Mouse (Mus musculus) kidney, adult 8-10 months (tissue): ENCODE measurements around the gene Gm28308.

Source experiments
- DNase-seq, 2 experiments: peaks; one replicate each; pipeline ENCODE4 v3.0.0; 2022

Gm28308 gene

DNA sequence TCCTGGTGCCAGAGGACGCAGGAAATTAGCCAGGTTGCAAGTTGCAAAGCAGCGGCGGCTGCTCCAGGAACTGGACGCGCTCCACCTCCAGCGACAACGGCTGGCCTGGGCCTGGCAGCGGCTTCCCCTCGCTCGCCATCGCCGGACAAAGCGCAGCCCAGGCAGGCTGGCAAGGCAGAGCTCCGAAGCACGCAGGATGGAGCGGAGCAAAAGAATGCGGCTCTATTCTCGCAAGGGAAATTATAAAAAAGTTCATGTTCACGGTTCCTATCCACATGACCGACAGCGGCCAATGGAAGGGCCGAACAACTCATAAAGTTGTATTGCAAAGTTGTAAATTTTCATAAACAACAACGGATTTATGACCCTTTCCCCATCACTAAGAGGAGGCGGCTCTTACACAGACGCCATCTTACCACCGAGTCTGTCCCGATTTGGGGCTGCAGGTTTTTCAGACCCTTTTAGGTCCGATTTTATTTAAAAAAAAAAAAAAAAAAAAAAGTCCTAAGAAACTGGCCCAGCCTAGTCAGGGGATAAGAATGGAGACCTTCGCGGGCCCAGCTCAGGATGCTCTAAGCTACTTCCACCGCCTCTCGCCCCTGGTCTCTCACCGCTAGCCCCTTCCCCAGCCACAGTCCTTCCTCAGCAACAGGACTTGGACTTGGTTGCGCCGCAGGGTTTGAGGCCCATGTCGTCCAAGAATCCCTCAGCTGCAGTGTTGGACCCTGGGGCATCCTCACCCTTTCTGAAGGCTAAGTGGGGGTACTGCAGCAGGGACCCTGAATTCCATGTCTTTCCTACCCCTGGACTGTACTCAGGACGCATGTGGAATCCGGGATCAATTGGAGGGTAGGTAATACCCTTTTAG lies at the start of gene Gm28308, which contains the start of gene Hoxa3:
Gm28308 (minus strand) TSS at position 221 of the 868 bp plus-strand sequence.
Hoxa3 (minus strand) TSS at position 218 of the 868 bp plus-strand sequence.
- peak; percentile 87 to 88 for DNase-seq

DNA sequence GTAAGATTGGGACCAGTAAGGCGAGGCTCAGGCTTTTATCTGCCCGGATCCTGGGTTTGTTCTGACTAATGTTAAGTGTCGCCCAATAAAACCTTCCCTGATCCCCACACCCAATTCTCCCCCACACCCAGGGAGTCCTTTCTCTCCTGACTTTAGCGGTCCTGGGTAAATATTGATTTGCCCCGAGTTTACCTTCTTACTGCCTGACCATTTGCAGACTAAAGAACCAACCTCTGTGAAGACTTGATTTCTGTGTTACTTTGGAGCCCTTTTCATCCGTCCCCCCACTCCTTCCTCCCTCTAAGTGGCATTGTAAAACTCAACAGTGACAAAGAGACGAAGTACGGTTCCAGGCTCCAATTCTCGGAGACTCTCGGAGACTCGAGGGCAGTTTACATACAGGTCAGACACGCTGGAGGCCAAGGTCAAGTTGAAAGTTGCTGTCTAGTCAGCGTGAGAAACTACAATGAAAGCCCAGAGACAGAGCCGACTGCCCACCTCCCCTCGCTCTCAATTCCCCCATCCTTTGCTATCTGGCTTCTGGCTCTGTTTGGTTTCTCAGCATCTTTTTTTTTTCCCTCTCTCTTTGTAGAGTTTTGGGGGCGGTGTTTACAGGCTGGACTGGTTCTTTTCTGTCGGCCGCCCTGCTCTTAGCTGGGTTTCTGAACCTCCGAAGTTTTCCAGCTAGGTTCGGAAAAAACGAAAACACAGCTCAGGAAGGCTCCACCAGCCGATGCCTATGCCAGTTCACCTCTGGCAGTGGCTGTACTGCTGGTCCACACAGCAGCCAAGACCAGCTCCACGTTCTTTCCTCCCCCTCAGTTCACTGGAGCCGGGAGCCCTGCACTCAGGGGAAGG lies 49.6 kb upstream of the Gm28308 start:
- DNase-seq = no peak

DNA sequence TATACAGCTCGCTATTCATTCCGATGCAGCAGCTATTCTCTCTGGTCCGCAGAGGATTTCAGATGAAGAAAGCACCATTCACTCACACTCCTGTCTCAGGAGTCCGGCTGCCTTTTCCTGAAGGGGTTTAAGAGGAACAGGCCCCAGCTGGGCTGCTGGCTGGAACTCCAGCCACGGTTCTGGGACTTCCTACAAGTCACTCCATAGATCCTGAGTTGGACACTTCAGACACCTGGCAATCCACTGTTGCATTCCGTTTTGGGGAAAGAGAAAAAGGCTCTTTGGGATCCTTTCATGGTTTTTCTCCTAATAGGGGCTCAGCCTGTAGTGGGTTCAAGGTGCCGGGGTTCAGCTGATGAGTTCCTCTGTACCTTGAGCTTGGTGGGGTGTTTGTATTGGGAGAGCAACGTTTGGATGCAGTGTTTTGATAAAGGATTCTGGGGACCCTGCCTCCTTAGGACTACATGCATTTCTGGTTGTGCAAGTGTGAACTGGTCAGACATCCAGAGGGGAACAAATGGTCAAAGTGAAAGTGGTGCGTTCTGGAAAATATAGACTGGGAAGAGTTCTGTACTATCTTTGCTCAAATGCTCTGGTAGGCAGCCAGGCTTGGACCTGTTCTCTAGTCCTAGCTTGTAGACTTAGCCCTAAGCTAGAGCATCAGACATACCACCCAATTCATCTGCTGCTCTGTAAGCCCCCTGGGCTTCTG lies 48.8 kb upstream of the Gm28308 start:
- DNase-seq = no peak

DNA sequence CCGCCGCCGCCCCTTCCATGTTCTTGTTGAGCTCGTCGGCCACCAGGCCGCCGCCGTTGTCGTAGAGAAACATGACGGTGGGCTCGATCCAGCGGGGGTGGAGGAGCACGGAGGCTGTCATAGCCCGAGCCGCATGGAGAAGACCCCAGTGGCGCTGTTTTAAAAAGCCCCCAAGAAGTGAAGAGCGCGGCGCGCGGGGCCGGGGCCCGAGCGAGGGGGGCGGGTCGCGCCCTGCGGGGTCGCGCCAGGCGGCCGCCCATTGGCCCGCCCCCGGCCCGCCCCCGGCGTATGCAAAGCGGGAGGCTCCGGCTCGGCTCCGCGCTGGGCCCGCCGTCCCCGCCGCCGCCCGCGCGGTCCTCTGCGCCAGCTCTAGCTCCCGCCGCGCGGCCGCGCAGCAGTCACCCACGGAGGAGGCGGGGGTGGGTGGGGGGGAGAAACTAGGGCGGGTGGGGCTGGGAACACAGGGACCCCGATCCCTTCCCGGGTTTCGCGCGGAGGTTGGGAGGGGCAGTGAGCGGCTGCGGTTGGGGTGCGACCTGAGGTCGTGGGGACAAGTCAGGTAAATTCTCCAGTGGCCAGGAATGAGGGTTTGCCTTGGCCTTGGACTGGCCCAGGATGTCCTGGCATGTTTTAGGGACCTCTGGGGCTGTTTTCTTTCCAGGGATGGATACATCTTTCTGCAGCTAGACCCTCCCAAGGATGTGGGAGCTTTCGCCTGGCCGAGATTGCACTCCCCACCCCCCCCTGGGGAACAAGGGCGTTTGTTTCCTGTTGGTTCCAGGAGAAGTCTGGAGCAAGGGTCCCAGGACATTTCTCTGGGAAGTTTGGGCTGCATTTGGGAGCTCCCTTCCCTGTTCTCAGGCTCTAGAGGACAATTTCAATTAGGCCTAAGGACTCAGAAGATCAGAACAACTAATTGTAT lies 47.8 kb upstream of the Gm28308 start, which contains the start of gene Hoxa13:
Hoxa13 (minus strand) TSS at position 227 of the 922 bp plus-strand sequence.
- no peak for DNase-seq

DNA sequence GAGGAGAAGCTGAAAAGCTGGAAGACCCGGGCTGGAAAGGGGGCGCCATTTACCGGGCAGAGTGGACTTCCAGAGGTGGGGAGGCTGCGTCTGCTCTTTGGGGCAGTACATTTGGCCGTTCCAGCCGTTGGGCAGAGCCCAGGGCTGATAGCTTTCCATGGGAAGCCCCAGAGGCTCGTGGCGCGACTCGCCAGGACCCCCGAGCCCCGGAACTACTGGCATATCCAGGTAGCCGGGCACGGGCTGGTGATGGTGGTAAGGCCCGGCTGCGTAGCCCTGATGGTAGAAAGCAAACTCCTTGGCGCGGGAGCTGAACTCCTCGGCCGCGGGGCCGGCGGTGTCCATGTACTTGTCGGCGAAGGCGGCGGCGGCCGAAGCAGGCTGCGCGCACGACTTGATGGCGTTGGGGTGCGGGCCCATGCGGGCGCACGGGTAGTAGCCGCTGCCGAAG lies 46.7 kb upstream of the Gm28308 start:
- no peak for DNase-seq

DNA sequence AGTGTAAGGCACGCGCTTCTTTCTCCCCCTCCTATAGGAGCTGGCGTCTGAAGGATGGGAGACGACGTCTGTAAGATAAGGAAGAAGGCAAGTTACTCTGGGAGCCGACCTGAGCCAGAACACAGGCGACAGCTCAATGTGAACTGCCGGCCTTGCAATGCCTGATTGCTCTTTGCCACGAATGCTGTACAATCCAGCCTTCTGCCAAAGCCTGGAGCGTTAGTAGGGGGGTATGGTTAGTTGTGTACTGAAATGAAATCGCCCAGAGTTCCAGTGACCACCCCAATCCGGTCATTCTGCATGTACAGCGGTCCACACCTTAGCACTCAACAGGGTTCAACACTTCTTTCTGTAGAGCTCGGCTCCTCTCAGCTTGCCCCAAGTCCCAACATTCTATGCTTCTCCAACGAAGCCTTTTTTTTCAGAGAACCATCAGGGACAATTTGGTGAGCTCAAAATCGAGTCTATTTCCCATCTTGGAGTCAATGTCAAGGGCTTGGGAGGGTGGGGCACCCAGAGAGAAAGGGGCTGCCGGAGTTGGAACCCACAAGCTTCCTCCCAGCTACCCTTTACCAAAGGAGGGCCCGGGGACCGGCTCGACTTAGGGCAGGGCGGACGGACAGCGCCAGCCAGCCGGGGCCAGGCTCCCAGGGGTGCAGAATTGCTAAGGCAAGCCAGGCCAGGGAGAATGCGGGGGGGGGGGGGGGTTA lies 46.1 kb upstream of the Gm28308 start:
- no peak for DNase-seq

DNA sequence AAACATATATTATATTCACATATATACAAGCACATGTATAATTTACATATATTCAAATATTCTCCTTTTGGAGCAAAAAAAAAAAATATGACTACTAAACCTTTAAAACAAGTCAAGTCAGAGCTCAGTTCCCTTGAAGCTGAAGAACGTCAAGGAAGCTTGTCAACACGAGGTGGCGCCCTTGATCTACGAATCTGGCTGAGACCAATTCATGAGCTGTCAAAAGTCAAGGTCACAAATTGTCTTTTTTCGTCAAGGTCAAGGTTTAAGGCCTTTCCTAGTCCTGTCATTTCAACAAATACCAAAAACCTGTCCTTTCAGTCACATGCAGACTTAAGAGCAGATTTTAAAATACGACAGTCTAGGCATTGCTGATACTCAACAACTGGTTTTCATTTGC lies 43.8 kb upstream of the Gm28308 start:
- peak; percentile 70 to 92 for DNase-seq

DNA sequence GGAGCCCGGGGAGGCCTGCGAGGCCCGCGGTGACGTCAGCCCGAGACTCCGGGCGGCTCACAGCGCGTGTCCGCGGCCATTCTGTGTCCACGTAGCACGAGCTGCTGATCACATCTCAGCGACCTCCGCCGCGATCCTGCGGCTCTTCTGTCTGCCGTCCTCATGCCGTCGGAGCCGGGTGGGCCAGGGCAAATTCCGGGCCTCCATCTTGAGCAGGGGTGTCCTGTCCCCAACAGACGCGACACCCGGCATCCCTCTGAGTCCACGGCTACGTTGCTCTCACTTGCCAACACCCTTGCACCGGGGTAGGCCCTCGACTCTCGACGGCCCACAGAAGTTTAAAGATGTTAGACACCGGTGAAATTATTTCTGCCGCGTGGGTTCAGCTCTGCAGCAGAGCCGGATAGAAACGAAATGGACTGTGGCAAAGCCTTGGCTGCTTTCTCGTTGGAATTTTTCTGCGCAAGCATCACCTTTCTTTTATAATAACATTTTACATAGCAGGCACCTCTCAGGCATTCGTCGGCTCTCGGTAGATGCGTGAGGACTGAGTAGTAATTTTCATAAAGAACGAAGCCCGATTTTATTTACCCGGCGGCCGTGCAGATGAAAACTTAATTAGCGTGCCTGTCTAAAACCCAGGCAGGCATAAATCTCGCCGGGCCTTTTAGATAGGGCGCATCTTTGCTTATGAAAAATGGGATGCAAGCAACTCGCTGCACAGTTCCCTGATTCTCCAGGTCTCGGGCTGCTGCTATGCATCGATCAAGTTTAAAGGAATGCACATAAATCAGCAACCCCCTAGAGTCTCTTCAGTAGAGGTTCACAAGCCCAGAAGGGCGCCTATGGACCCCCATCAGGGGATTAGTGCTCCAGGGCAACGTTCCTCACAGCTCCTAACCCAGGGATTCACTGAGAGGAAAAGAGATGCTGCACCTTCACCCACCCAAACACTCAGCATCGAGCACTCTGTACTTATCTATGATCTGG lies 40.7 kb upstream of the Gm28308 start:
- DNase-seq = no peak

DNA sequence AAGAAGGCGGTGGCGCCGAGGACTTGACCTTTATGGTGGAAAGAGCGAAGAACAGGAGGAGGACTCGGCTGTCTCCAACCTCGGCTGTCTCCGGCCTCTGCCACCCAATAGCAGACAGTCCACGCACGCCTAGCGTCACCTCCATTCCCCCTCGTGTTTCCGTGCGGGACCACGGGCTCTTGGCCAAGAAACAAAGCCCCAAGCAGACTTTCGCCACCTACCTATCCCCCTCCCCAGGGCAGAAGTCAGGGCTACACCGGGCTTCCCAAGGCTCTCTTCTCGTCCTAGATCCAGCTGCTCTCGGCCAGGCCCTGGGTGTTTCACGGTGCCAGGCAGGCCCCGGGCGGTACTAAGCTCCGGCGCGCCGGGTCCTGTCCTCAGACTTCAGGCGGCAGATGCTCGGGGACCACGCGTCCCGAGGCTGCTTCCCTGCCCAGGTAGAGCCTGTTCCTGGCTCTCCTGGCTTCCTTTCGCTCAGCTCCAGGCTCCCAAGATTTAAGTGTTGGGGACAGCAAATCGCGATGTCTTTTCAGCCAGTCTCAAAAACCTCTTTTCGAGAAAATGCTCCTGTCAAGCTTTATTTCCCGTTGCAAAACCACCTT lies 39.7 kb upstream of the Gm28308 start:
- no peak for DNase-seq

DNA sequence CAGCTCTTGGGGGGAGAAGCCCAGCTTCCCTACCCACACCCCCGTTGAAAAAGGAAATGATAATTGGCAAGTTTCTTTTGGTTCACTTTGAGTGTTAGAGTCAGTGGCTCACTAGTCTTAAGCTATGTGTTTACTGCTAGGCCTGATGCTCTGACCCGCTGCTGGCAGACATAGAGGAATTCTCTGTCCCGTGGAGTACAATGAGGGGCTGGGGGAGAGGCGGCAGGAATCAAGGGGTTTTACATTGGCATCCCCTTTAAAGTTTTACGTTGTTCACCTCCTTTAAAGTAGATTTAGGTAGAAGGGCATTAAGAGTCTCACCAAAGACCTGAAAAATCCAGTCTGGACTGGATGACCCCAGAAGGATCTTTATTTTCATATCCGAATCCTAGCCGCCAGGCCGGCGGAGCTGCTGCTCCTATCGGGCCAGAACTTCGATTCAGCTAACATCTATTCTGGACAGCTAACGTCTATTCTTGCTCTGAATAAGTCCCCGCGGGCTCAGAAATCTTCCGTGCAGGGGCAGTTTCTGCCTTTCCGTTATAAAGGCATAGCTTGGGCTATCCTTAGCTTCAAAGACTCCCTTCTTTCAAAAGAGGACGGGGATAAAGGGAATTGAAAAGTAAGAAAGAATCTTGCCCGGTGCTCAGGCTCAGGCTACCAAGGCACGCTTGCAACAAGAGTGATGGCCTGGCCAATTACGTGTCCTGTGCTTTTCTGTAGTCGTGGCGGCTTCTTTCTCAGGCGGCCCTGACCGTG lies 39.1 kb upstream of the Gm28308 start:
- no peak for DNase-seq

DNA sequence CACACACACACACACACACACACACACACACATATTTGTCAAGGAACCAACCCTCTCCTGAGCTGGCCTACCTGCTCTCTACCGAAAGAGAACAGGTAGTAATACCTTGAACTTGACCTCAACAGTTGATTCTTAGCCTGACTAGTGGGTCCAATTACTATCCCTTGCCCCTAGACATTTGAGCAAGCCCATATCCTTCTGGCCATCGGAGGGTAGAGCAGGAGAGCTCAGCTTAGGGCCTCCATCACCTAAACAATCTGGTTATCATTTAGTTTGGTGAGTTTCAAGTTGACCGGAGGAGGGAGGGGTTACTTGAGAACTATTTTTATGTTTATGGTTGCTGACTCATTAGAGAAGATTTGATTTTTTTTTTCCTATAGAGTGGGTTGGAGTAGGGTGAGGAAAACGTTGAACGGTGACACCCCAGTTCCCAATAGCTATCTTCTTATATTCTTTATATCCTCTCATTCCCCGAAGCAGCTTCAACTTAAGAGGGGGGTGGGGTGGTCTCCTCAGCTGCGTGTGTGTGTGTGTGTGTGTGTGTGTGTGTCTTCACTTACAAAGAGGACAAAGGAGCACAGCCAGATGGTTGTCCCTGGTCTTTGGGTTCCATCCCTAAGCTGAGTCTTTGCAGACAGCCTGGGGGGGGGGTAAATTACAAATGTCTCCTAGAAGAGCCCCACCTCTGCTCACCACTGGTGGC lies 38.2 kb upstream of the Gm28308 start:
- DNase-seq = no peak

DNA sequence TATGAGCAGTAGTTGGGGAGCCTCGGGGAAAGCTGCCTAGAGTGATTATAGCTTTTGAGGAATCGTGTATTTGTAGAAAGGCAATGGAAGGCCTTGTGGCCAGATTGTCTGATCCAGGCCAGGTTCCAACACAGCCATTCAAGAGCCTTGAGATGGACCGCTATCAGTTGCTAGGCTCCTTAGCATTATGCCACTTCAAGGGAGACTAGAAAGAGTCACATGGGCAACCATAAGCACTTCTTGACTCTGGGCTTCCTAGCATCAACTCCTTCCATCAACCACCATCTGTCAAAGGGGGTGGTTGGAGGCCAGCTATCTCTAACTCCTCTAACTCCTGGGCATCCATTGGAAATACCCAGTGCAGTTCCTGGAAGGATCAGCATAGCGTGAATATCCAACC lies 36.7 kb upstream of the Gm28308 start:
- no peak for DNase-seq

DNA sequence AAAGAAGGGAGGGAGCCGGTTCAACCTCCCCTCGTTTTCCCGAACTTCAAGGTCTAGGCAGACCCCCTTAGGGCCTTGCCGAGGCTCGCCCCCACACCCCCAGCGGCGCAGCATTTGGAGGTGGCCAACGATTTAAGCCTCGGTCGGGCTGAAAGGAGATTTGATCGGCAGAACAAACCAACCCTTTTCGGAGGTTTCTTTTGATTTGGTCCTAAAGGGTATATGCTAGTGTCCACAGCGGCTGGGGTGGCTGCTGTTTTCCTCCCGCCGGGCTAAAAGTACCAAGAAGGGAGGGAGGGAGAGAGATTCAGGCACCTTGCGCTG lies 36.2 kb upstream of the Gm28308 start:
- DNase-seq = no peak

DNA sequence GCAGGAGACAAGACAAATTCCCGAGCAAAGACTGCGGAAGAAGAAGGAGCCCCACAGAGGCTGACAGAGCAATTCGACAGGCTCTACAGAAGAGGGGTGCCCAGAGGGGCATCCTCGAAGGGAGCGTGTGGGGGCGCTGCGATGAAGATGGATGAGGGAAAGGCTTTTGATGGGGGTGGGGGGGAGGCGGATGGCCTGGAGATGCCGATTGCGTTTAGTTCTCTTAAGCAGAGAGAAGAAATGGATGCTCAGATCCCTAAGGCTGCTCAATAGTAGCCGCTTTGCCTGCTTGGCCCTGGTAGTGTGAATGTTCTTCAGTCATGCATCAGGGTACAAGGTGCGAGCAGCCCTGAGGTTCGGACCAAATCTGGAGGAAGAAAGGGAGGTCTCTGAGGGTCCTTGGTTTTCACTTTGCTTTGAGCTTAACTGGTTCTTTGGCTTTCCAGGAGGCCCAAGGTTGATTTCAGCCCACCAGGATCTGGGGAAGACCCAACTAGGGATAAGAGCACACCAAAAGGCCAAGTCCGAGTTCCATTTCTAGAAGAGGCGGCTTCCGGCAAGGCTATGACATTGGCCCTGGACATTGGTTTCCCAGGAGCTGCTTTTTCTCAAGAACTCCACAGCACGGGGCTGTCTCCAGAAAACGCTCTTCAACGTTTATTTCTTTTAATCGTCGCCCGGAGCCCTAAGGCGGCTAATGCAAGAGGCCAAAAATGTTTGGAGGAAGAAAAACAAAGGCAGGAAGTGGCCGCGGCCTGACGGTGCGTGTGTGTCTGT lies 35.7 kb upstream of the Gm28308 start:
- DNase-seq = no peak

DNA sequence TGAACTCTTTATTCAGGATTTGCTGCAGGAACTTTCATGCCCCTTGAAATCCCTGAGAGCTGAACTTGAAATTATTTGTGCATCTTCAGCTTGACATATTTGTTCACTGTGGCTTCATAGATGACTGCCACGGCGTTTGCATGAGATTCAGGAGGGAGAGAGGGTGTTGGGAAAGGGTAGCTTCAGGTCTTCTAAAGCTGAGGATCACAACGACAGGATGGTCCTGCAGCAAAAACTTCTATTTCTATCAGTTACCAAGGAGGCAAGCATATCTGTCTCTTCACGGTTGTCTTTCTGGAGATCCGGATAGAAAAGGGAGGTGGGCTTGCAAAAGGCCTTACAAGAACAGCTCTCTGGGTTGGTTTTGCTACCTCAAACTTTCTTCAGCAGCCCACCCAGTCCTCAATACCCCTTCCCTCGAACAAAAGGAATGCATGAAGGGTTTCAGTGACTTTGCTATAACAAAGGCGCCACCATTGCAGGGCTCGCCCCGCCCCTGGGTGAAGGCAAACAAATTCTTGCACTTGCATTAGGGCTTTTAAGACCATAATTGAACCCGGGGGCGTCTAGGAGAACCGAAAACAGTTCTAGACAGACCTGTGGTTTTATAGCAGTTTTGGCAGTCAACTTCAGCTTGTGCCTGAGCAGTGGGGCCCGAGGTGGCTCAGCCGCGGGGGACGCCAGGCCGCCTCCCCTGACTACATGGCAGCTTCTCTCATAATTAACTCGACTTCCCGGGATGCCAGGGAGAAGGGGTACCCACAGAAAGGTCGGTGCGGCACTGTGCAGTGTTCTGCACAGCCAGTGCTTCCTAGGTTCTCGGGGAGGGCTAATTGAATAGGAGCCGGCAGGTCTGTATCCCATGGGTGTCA lies 34.9 kb upstream of the Gm28308 start:
- no peak for DNase-seq

DNA sequence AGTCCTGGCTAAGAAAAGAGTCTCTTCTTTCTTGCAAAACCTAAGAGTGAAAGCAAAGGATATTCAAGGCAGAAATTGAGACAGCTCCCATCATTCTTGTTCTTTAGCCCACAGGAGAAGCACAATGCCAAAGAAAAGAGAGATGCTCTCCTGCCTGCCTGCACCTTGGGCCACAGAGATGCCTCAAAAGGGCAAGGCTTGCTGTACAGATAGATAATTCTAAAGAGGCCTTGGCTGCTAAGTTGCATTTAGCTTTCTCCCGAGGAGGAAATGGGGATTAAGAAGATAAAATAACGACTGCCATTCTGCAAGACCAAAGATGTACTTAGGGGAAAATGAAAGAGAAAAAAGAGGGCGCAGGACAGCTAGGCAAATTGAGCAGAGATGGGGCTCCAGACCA lies 33.8 kb upstream of the Gm28308 start:
- no peak for DNase-seq
